Mouse (Mus musculus): ENCODE data around the gene Arhgdia.

GRCm38 (mm10) chr11:120549168-120549945, 32.1 kb downstream of the Arhgdia start, which contains the start of gene Mcrip1:
- TF ChIP-seq CTCF (IDR thresholded peaks at IDR 0.05; ENCODE audit: borderline replicate concordance, insufficient read depth, low read length), result no peak
- peak; percentile 71 for TF ChIP-seq POLR2A (IDR thresholded peaks at IDR 0.05; ENCODE audit: low read depth, low read length)

Data from embryonic fibroblast, embryonic 13.5 days (primary cell).